Mouse (Mus musculus) telencephalon, adult 2 months (tissue): ENCODE results near the gene Ttc8.

Experiments
- DNase-seq: peaks from one replicate; pipeline ENCODE4 v3.0.0-alpha.2; 2011; ENCODE audit warnings: low read depth, low spot score

Gene Ttc8

DNA sequence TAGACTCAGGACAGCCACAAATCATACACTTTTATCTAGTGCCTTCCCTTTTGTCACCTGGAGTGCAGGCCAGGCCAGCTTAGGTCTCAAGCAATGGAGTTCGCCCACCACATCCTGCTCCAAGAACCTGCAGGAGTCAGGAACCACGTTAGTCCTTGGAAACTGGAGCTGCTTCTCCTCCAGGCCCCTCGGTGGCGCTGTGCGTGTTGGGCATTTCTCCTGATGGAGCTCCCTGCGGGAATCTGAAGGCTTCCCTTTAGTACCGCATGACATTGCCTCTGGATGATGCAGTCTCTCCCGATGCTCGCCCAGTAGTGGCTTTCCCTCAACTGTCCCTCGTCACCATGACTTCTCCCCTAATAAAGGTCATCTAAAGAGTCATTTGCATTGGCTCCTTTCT lies 53.1 kb downstream of the Ttc8 start:
- DNase-seq, result no peak

DNA sequence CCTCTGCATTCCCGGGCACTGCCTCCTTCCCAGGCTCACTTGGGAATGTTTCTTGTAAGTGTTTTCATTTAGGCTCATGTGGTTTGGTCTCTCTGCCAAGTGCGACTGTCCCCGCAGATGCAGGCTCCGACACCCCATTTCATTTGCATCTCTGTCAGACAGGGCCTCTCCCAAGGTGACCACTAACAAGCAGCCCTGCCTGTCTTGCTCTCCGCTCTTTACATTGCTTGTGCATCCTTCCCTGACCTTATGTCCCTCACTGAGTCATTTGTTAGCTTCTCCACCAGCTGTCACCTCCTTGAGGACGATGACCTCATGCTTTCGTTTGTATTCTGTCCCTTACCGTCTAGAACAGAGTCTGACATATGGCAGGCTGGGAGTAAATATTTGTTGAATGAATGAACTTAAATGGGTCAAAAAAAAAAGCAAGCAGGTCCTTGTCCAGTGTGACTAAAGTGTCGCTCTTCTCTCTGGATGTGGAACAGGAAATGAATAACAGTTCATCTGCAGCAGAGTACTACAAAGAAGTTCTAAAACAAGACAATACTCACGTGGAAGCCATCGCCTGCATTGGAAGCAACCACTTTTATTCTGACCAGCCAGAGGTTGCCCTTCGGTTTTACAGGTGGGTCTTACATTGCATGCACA lies 53.9 kb downstream of the Ttc8 start:
- DNase-seq, result no peak

- DNase-seq, result no peak
Observed at GRCm38 (mm10) chr12:98981081-98981480, 60.7 kb downstream of the Ttc8 start.

DNA sequence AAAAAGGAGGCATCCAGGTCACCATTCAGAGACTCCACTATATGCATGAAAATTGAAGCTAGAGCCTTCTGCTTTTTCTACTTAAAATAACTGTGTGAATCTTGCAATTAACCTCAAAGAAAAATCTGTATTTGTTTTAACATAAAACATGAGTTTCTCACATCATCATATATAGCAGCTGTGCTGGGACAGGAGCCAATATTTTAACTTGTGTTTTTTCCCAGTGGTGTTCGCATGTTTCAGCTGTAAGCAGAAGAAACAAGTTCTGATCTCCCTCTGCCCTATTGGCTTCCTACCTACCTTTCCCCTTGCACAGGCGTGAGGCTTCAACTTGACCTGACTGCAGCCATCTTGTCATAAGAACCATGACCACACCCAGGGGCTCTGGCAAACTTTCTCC lies 64.4 kb downstream of the Ttc8 start:
- no peak for DNase-seq

DNA sequence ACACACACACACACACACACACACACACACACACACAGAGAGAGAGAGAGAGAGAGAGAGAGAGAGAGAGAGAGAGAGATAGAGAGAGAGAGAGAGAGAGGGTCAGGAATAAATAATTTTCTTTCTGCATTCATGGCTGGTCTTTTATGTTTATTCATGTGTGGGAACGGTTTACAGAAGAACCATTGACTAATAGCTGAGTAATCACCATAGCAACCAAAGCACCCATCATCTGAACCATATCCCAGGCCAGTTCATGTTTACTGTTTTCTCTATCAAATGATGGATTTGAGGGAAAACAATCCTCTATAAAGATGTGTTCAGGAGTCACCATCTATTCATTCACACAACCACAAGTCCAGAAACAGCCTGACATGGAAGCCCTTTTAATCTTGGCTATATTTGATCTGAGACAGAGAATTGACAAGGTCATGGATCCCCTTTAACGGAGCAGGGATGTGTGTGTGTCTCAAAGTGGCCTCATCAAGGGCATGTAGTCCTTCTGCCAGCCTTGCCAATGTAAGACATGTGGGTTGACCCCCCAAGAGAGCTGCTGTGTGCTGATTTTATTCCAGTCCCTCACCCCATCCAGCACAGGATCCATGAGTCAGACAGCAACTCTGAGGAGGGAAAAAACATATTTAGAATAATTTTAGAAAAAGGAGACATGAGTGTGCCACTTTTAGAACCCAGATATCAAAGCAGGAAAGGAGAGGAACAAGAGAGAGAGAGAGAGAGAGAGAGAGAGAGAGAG lies 70.9 kb downstream of the Ttc8 start:
- peak; percentile 51 for DNase-seq

DNA sequence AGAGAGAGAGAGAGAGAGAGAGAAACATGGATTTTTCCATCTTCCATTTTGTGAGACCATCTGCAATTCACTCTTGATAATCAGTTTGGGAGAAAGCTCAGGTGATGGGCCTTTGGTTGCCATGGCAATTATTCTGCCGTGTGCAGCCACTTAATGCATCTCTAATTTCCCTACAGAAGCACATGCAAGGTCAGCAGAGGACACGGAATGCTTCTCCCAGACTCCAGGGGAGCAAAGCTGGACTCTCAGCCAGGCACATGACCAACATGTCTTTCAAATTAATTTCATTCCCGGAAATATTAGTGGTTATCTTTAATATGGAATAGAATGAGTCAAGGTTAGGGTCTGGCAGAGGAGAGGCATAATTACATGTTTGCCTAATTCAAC lies 71.4 kb downstream of the Ttc8 start:
- DNase-seq, result no peak

DNA sequence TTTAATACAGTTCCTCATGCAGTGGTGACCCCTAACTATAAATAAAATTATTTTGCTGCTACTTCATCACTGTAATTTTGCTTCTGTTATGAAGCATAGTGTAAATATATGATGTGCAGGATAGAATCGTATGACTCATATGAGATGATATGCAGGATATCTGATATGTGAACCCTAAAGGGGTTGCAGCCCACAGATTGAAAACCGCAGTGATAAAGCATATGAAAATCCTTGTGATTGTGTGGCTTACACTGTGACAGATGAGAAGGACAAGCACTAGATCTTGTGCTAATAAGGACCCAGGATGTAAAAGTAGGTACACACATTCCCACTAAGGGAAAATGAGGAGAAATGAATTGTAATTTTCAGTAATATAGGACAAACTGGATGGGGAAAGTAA lies 73.4 kb downstream of the Ttc8 start:
- DNase-seq, result no peak

DNA sequence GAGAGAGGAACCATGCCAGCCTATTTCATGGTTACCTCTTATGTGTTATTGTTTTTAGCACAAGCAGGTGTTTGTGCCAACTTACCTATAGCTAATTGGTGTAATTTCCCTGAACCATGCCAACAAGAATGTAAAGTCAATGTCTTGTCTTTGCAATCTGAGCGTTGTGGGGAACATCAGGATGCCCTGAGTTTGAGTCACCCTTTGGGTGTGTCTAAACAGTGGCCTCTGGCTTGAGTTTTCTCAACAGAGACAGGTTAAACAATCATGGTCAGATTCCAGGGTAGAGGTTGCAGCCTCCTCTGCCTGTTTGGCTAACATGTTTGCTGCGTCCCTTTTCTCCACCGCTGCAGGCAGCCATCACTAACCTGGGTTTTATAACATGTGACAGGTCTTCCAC lies 74.0 kb downstream of the Ttc8 start:
- DNase-seq, result no peak

GRCm38 (mm10) chr12:98995881-98996280 lies 75.5 kb downstream of the Ttc8 start:
- DNase-seq, result peak; percentile 26

GRCm38 (mm10) chr12:98996581-98996988 lies 76.2 kb downstream of the Ttc8 start:
- peak; percentile 81 for DNase-seq

DNA sequence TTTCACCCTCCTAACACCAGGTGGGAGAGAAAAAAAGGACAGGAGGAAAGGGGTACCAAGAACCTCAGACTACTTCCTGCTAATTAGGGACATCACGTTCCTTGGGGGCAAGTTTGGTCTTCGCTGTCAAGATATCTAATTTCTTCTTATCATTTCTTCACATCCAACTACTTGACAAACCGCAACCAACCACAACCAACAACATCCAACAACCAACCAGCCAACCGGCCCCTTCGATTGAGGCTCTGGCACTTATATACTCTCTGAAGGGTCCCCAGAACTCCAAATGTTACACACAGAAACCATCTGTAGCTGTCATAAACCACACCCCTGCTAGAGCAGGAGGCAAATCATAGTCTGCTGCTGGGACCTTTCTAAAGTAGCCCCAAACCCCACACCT lies 76.7 kb downstream of the Ttc8 start:
- DNase-seq, result no peak

- no peak for DNase-seq
Observed at GRCm38 (mm10) chr12:98998662-98999428, 78.5 kb downstream of the Ttc8 start.

GRCm38 (mm10) chr12:99000310-99000709 lies 79.9 kb downstream of the Ttc8 start:
- DNase-seq, result no peak

DNA sequence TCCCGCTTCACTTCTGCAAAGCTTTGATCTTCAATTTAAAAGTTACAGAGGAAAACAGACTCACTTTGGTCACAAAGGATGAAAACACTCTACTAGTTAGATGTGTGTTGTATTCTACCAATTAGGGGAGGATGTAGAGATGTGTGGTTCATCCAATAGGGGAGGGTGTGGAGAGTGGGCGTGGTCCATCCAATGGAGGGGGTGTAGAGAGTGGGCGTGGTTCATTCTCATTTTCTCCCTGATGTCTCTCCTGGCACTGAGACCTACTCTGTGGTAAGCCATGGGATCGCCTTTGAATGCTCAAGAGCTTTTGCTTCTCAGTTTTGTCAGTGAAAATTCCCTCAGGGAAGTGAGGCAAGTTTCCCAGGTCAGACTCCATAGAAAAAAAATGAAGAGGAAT lies 82.7 kb downstream of the Ttc8 start:
- DNase-seq, result no peak

GRCm38 (mm10) chr12:99004752-99005151 lies 84.4 kb downstream of the Ttc8 start:
- DNase-seq, result no peak

GRCm38 (mm10) chr12:99008786-99009185 lies 88.4 kb downstream of the Ttc8 start:
- no peak for DNase-seq

- no peak for DNase-seq
Observed at GRCm38 (mm10) chr12:99009430-99009829, 89.1 kb downstream of the Ttc8 start.

GRCm38 (mm10) chr12:99010044-99010443 lies 89.7 kb downstream of the Ttc8 start:
- no peak for DNase-seq

- no peak for DNase-seq
Observed at GRCm38 (mm10) chr12:99011161-99011861, 90.9 kb downstream of the Ttc8 start.

- peak; percentile 78 for DNase-seq
Observed at GRCm38 (mm10) chr12:99015870-99016269, 95.5 kb downstream of the Ttc8 start.

- no peak for DNase-seq
Observed at GRCm38 (mm10) chr12:99024430-99024960, 104.1 kb downstream of the Ttc8 start.

DNA sequence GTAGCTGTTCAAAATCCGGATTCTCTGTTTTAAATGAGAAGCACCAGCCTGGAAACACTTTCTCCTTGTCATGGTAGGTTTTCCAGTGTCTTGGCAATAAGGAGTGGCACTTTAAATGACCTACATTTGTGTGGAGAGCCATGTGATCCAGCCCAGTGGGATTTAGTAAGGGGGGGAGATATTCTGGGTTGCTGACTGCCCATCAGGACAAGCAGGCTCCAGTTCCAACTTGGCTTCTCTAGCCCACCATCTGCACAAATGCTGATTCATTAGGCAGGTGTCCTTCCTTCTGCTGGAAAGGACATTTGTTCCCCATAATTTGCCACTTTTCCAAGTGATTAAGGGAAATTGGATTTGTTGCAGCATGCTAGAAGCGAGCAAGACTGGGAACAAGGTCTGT lies 105.9 kb downstream of the Ttc8 start:
- no peak for DNase-seq
